Mouse (Mus musculus) adrenal gland, postnatal 36 days (tissue): ENCODE data around the gene E330009J07Rik. TPM values are rescaled to one million over a fixed set of nuclear protein-coding genes. Genes with fewer than 3 reads are reported as not detected.

Source experiments
- total RNA-seq, 2 experiments: library from RNA; stranded (reverse); gene quantifications; 2 replicates each; pipeline ENCODE4 v1.2.3; 2021

E330009J07Rik gene
- total RNA-seq, 2 experiments from 2014 or later, result 11.9 to 15.4 TPM

Other genes starting within 250 kb of the E330009J07Rik start
- 10 to 100 TPM; 23.5 to 43.0 TPM for gene Agk, start 111.0 kb downstream of the E330009J07Rik start, total RNA-seq
- gene Wee2, start 3.0 kb upstream of the E330009J07Rik start, total RNA-seq, result not detected
- gene Ssbp1, start 35.2 kb upstream of the E330009J07Rik start, total RNA-seq, result 10 to 100 TPM; 47.4 to 48.1 TPM
- gene Tas2r137, start 55.1 kb upstream of the E330009J07Rik start, total RNA-seq, result not detected
- not detected for gene Tas2r108, start 57.4 kb upstream of the E330009J07Rik start, total RNA-seq
- not detected for gene Prss37, start 83.4 kb upstream of the E330009J07Rik start, total RNA-seq
- not detected for gene Olfr461, start 118.9 kb upstream of the E330009J07Rik start, total RNA-seq
- not detected for gene Olfr460, start 133.4 kb upstream of the E330009J07Rik start, total RNA-seq
- gene Clec5a, start 149.7 kb upstream of the E330009J07Rik start, total RNA-seq, result 1 to 10 TPM in 1 of 2 experiments, under 1 TPM in 1; 0.50 to 1.3 TPM
- gene Tas2r138, start 177.2 kb upstream of the E330009J07Rik start, total RNA-seq, result not detected
- gene Mgam, start 192.7 kb upstream of the E330009J07Rik start, total RNA-seq, result 1 to 10 TPM in 1 of 2 experiments, under 1 TPM in 1; 0.63 to 2.0 TPM